Mouse (Mus musculus) bone marrow macrophage, adult 2 months (primary cell): ENCODE results near the gene Phf21a. TPM values are rescaled to one million over a fixed set of nuclear protein-coding genes. Genes with fewer than 3 reads are reported as not detected.

Experiments used
- H3K27ac ChIP-seq: 2 replicates; pipeline ENCODE4 v1.5.1; 2012; ENCODE audit warnings: low read depth, low read length; ENCODE audit not compliant: insufficient read depth
- H3K4me1 ChIP-seq: 2 replicates; pipeline ENCODE4 v1.6.1; 2012; ENCODE audit warnings: low read length; ENCODE audit not compliant: control insufficient read depth, insufficient read depth
- H3K4me3 ChIP-seq: 2 replicates; pipeline ENCODE4 v1.5.1; 2012; ENCODE audit warnings: mild to moderate bottlenecking, low read length, moderate library complexity; ENCODE audit not compliant: insufficient read depth
- CTCF ChIP-seq: IDR thresholded peaks from 2 replicates; pipeline ENCODE4 v1.5.1; 2012; ENCODE audit warnings: low read depth, mild to moderate bottlenecking, low read length, moderate library complexity
- POLR2A ChIP-seq: IDR thresholded peaks from 2 replicates; pipeline ENCODE4 v1.6.1; 2012; ENCODE audit warnings: mild to moderate bottlenecking, low read depth, low read length, borderline replicate concordance
- polyA plus RNA-seq: library from polyadenylated mRNA; stranded (reverse); fragments of >200 nt; gene quantifications from 2 replicates; pipeline ENCODE4 v1.2.4, GENCODE M21; 2012; ENCODE audit not compliant: missing spikeins, insufficient read depth, insufficient read length

Phf21a gene
- polyA plus RNA-seq, 1 experiment, result 81.5 TPM

GRCm38 (mm10) chr2:92277787-92278186 is 184.9 kb downstream of the Phf21a start:
- Histone ChIP-seq H3K4me1 (peaks cover 5% of the 10 kb centered on the region), H3K4me3 (no peak overlapping the region), H3K27ac (no peak overlapping the region)
- TF ChIP-seq POLR2A (no peak), CTCF (no peak)

DNA sequence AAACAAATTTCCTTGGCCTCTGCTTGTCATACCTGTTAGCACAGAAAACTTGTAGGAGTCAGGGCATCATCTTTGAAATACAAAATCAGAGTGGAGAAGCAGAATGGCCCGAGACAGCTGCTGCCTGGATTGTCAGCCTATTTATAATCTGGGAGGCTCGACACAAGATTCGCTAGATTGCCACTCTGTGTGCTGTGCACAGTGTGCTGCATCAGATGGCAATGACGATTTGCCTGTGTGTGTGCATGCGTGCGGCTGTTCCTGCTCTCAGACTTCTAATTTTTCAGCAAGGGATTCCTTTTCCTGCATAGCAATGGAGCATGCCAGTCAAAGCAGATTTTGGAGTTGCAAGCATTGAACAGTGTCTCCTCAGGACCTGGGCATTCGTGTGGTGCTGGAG is 185.7 kb downstream of the Phf21a start:
- Histone ChIP-seq H3K4me1 (peaks cover 6% of the 10 kb centered on the region), H3K4me3 (no peak overlapping the region), H3K27ac (no peak overlapping the region)
- no peak for TF ChIP-seq CTCF
- no peak for TF ChIP-seq POLR2A

DNA sequence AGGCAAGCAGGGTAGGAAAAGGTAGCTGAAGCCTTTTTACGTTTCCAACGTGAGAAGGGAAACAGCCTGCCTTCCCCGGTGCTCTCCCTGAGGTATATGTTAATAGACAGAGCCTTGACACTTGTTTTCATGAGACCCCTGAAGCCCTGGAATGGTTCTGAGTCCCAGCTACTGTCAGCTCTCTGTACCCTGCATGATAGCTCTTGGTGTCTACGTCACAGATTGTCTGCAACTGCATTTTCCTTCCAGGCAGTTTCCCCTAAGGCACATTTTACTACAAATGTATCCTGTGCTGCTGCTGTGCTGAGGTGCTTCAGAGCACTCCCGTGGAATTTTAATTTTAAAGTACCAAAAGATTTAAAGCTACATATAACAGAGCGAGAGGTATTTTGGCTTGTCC is 186.5 kb downstream of the Phf21a start:
- Histone ChIP-seq H3K27ac (no peak overlapping the region), H3K4me1 (peaks cover 6% of the 10 kb centered on the region), H3K4me3 (no peak overlapping the region)
- TF ChIP-seq CTCF, result no peak
- TF ChIP-seq POLR2A, result no peak

- Histone ChIP-seq H3K4me1 (peaks cover 6% of the 10 kb centered on the region), H3K27ac (no peak overlapping the region)
- TF ChIP-seq POLR2A, result no peak
- no peak for TF ChIP-seq CTCF
These were observed 192.7 kb downstream of the Phf21a start for GRCm38 (mm10) chr2:92285597-92285996.

GRCm38 (mm10) chr2:92289335-92289734 is 196.4 kb downstream of the Phf21a start:
- Histone ChIP-seq H3K27ac (no peak overlapping the region), H3K4me3 (no peak overlapping the region), H3K4me1 (peaks cover 7% of the 10 kb centered on the region)
- TF ChIP-seq CTCF, result no peak
- no peak for TF ChIP-seq POLR2A

More at GRCm38 (mm10) chr2:92285597-92285996, 192.7 kb downstream of the Phf21a start:
- no peak overlapping the region for H3K4me3 ChIP-seq

DNA sequence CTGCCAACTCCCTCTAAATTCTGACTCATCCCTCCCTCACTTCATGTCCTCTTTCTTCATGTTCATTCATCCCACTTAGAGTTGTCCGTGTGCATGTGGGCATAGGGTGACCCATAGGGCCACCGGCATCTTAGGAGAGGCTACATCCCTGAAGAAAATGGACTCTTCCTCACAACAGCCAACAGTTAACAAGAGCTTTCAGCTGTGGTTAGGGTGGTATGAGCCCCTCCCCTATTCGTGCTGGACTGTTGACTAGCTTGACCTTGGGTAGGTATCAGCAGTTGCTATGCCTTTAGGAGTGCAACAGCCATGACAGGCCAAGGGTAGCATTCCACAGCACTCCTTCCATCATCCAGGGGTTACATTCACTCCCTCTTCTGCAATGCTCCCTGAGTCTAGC is 198.6 kb downstream of the Phf21a start:
- H3K27ac ChIP-seq, result no peak overlapping the region
- TF ChIP-seq CTCF, result no peak
- H3K4me3 ChIP-seq, result no peak overlapping the region

GRCm38 (mm10) chr2:92296402-92296801 is 203.5 kb downstream of the Phf21a start:
- Histone ChIP-seq H3K4me3 (no peak overlapping the region), H3K27ac (no peak overlapping the region), H3K4me1 (peaks cover 10% of the 10 kb centered on the region)
- TF ChIP-seq CTCF (no peak; the same call in 1 of the 2 replicates), POLR2A (no peak)

More for the DNA sequence above, 198.6 kb downstream of the Phf21a start:
- H3K4me1 ChIP-seq, result peaks cover 7% of the 10 kb centered on the region

GRCm38 (mm10) chr2:92299896-92300295 is 207.0 kb downstream of the Phf21a start:
- Histone ChIP-seq H3K4me1 (peaks cover 4% of the 10 kb centered on the region), H3K27ac (no peak overlapping the region), H3K4me3 (no peak overlapping the region)
- TF ChIP-seq CTCF, result no peak
- no peak for TF ChIP-seq POLR2A

GRCm38 (mm10) chr2:92301849-92302607 is 209.1 kb downstream of the Phf21a start:
- TF ChIP-seq CTCF (no peak), POLR2A (no peak)
- H3K4me1 ChIP-seq, result peaks cover 4% of the 10 kb centered on the region
- H3K4me3 ChIP-seq, result no peak overlapping the region
- H3K27ac ChIP-seq, result no peak overlapping the region

DNA sequence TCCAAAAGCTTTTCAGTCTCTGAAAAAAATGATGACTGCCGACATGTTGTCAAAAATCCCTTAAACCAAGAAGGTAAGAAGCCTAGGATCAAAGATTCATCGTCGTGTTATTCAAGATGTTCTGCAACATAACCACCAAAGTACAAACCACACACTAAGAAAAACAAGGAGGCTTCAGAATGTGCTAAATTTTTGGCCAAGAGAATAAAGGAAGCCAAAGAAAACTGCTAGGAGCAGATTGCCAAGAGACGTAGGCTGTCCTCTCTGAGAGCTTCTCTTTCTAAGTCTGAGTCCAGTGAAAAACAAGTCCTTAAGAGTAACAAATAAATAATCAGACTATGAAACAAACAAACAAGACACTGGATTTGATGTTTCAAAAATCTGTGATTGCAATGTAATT is 219.6 kb downstream of the Phf21a start:
- Histone ChIP-seq H3K27ac (no peak overlapping the region), H3K4me1 (peaks cover 11% of the 10 kb centered on the region), H3K4me3 (no peak overlapping the region)
- TF ChIP-seq POLR2A, result no peak
- TF ChIP-seq CTCF, result no peak
